Mouse (Mus musculus) hindbrain, embryonic 12.5 days (tissue): ENCODE data around the gene Dcaf8. TPM values are rescaled to one million over a fixed set of nuclear protein-coding genes. Genes with fewer than 3 reads are reported as not detected.

ENCODE experiments used
- ATAC-seq: fragments of 200-750 bp; cut with Nextera tagmentation; 2 replicates; pipeline ENCODE4 v1.8.0; 2017; ENCODE audit warnings: moderate TSS enrichment; ENCODE audit not compliant: low FRiP score
- H3K27ac ChIP-seq: fragments of 300-500 bp; sonication (generic); 2 replicates; pipeline ENCODE4 v1.5.1; 2016; ENCODE audit warnings: mild to moderate bottlenecking
- H3K27me3 ChIP-seq: fragments of 300-500 bp; sonication (generic); 2 replicates; pipeline ENCODE4 v1.6.1; 2016; ENCODE audit warnings: mild to moderate bottlenecking
- H3K36me3 ChIP-seq: fragments of 300-500 bp; sonication (generic); 2 replicates; pipeline ENCODE4 v1.6.1; 2016; ENCODE audit warnings: mild to moderate bottlenecking
- H3K4me1 ChIP-seq: fragments of 300-500 bp; sonication (generic); 2 replicates; pipeline ENCODE4 v1.6.1; 2016
- H3K4me2 ChIP-seq: fragments of 300-500 bp; sonication (generic); replicated peaks from 2 replicates; pipeline ENCODE4 v1.6.1; 2016; ENCODE audit warnings: mild to moderate bottlenecking
- H3K4me3 ChIP-seq: fragments of 300-500 bp; sonication (generic); 2 replicates; pipeline ENCODE4 v1.5.1; 2016; ENCODE audit warnings: mild to moderate bottlenecking
- H3K9ac ChIP-seq: fragments of 300-500 bp; sonication (generic); 2 replicates; pipeline ENCODE4 v1.6.1; 2016; ENCODE audit warnings: mild to moderate bottlenecking, moderate library complexity
- H3K9me3 ChIP-seq: fragments of 300-500 bp; sonication (generic); replicated peaks from 2 replicates; pipeline ENCODE4 v1.6.1; 2016; ENCODE audit warnings: mild to moderate bottlenecking
- WGBS: fragments of 180-500 bp; shearing (Covaris S2); methylation state at CpG from one replicate; pipeline ENCODE4 v1.1.7; 2016; 5-methylcytosine and 5-hydroxymethylcytosine counted together
- polyA plus RNA-seq: library from polyadenylated mRNA; unstranded; fragments of >200 nt; fragmentation: Nextera tagmentation; extraction: Ambion mirVana; gene quantifications from 2 replicates; pipeline ENCODE4 v1.2.1, GENCODE M21; 2016

The Dcaf8 gene
- polyA plus RNA-seq, result 136 and 137 TPM in 2 replicates

GRCm38 (mm10) chr1:172147835-172148278 lies at the start of gene Dcaf8:
TSS of gene Dcaf8 (plus strand) at chr1:172148084.
- under 1% methylated on average over 42 of the region's 42 CpGs for WGBS
- peak; percentile 100 for ATAC-seq
- H3K9ac ChIP-seq, result peak within 1 kb of the TSS; percentile 97
- H3K4me2 ChIP-seq, result peak within 1 kb of the TSS; percentile 75
- H3K36me3 ChIP-seq, result peaks cover 23% of the 10 kb centered on the region
- peak within 1 kb of the TSS; percentile 94 for H3K27ac ChIP-seq
- no peaks in the 10 kb centered on the region for H3K27me3 ChIP-seq
- peak within 1 kb of the TSS; percentile 91 for H3K4me3 ChIP-seq
- peaks cover 12% of the 10 kb centered on the region for H3K4me1 ChIP-seq
- no peaks in the 10 kb centered on the region for H3K9me3 ChIP-seq

GRCm38 (mm10) chr1:172099325-172100033 lies 48.4 kb upstream of the Dcaf8 start:
- H3K27me3 ChIP-seq, result no peaks in the 10 kb centered on the region
- H3K4me2 ChIP-seq, result no peak overlapping the region
- no peak overlapping the region for H3K4me3 ChIP-seq
- no peaks in the 10 kb centered on the region for H3K9me3 ChIP-seq
- 81% methylated on average over 6 of the region's 6 CpGs for WGBS
- H3K36me3 ChIP-seq, result peaks cover 69% of the 10 kb centered on the region
- no peak for ATAC-seq
- H3K4me1 ChIP-seq, result no peaks in the 10 kb centered on the region
- H3K9ac ChIP-seq, result no peak overlapping the region
- H3K27ac ChIP-seq, result no peak overlapping the region

GRCm38 (mm10) chr1:172103619-172104018 lies 44.3 kb upstream of the Dcaf8 start:
- Histone ChIP-seq H3K27ac (no peak overlapping the region), H3K9me3 (no peaks in the 10 kb centered on the region), H3K9ac (no peak overlapping the region), H3K4me3 (no peak overlapping the region), H3K4me2 (no peak overlapping the region), H3K27me3 (no peaks in the 10 kb centered on the region), H3K4me1 (no peaks in the 10 kb centered on the region), H3K36me3 (peaks cover 86% of the 10 kb centered on the region)
- WGBS, result 88% methylated on average over 4 of the region's 4 CpGs
- no peak for ATAC-seq

- Histone ChIP-seq H3K27ac (no peak overlapping the region), H3K27me3 (no peaks in the 10 kb centered on the region), H3K4me3 (no peak overlapping the region), H3K9ac (no peak overlapping the region), H3K4me2 (no peak overlapping the region), H3K4me1 (no peaks in the 10 kb centered on the region), H3K9me3 (no peaks in the 10 kb centered on the region), H3K36me3 (peaks cover 93% of the 10 kb centered on the region)
- 84% methylated on average over 11 of the region's 11 CpGs for WGBS
- ATAC-seq, result no peak
These were observed 42.8 kb upstream of the Dcaf8 start for GRCm38 (mm10) chr1:172105101-172105500.

- WGBS, result 68% methylated on average over 10 of the region's 10 CpGs
- Histone ChIP-seq H3K27ac (no peak overlapping the region), H3K9ac (no peak overlapping the region), H3K36me3 (peaks cover 97% of the 10 kb centered on the region), H3K9me3 (no peaks in the 10 kb centered on the region), H3K27me3 (no peaks in the 10 kb centered on the region), H3K4me3 (no peak overlapping the region), H3K4me1 (no peaks in the 10 kb centered on the region), H3K4me2 (no peak overlapping the region)
- ATAC-seq, result peak; percentile 40; the same call in 1 of the 2 replicates
These were observed 40.0 kb upstream of the Dcaf8 start for GRCm38 (mm10) chr1:172107777-172108477.

- Histone ChIP-seq H3K4me2 (no peak overlapping the region), H3K27ac (no peak overlapping the region), H3K27me3 (no peaks in the 10 kb centered on the region), H3K36me3 (peaks cover 98% of the 10 kb centered on the region), H3K9ac (no peak overlapping the region), H3K4me3 (no peak overlapping the region), H3K9me3 (no peaks in the 10 kb centered on the region), H3K4me1 (no peaks in the 10 kb centered on the region)
- 95% methylated on average over 5 of the region's 5 CpGs for WGBS
- no peak for ATAC-seq
These were observed 30.9 kb upstream of the Dcaf8 start for GRCm38 (mm10) chr1:172116948-172117347.

GRCm38 (mm10) chr1:172119100-172119499 lies 28.8 kb upstream of the Dcaf8 start:
- Histone ChIP-seq H3K4me2 (no peak overlapping the region), H3K4me3 (no peak overlapping the region), H3K9ac (no peak overlapping the region), H3K27ac (no peak overlapping the region), H3K9me3 (no peaks in the 10 kb centered on the region), H3K4me1 (no peaks in the 10 kb centered on the region), H3K27me3 (no peaks in the 10 kb centered on the region), H3K36me3 (peaks cover 93% of the 10 kb centered on the region)
- ATAC-seq, result no peak
- 88% methylated on average over 6 of the region's 6 CpGs for WGBS

GRCm38 (mm10) chr1:172119720-172120119 lies 28.2 kb upstream of the Dcaf8 start:
- Histone ChIP-seq H3K4me2 (no peak overlapping the region), H3K27me3 (no peaks in the 10 kb centered on the region), H3K27ac (no peak overlapping the region), H3K4me3 (no peak overlapping the region), H3K36me3 (peaks cover 87% of the 10 kb centered on the region), H3K4me1 (no peaks in the 10 kb centered on the region), H3K9me3 (no peaks in the 10 kb centered on the region), H3K9ac (no peak overlapping the region)
- ATAC-seq, result peak; percentile 38; the same call in 1 of the 2 replicates
- WGBS, result 54% methylated on average over 3 of the region's 3 CpGs

- H3K36me3 ChIP-seq, result peaks cover 57% of the 10 kb centered on the region
- no peak overlapping the region for H3K9ac ChIP-seq
- no peak for ATAC-seq
These were observed 25.2 kb upstream of the Dcaf8 start for GRCm38 (mm10) chr1:172122671-172123070.

GRCm38 (mm10) chr1:172124572-172124971 lies 23.3 kb upstream of the Dcaf8 start:
- H3K4me3 ChIP-seq, result no peak overlapping the region
- no peak overlapping the region for H3K27ac ChIP-seq
- no peak overlapping the region for H3K9ac ChIP-seq
- ATAC-seq, result no peak
- no peaks in the 10 kb centered on the region for H3K27me3 ChIP-seq
- no peaks in the 10 kb centered on the region for H3K9me3 ChIP-seq
- 83% methylated on average over 6 of the region's 6 CpGs for WGBS
- no peak overlapping the region for H3K4me2 ChIP-seq
- peaks cover 9% of the 10 kb centered on the region for H3K4me1 ChIP-seq
- peaks cover 51% of the 10 kb centered on the region for H3K36me3 ChIP-seq

More at GRCm38 (mm10) chr1:172122671-172123070, 25.2 kb upstream of the Dcaf8 start:
- Histone ChIP-seq H3K4me3 (no peak overlapping the region), H3K9me3 (no peaks in the 10 kb centered on the region), H3K27ac (no peak overlapping the region), H3K4me1 (peaks cover 6% of the 10 kb centered on the region), H3K4me2 (no peak overlapping the region), H3K27me3 (no peaks in the 10 kb centered on the region)
- WGBS, result 84% methylated on average over 2 of the region's 2 CpGs

- Histone ChIP-seq H3K9me3 (no peaks in the 10 kb centered on the region), H3K4me2 (peak within 1 kb of the TSS; percentile 66), H3K4me1 (peaks cover 9% of the 10 kb centered on the region), H3K27me3 (no peaks in the 10 kb centered on the region), H3K36me3 (peaks cover 49% of the 10 kb centered on the region), H3K4me3 (peak within 1 kb of the TSS; percentile 81), H3K27ac (0 out of 2 replicates have a peak within 1 kb of the TSS, but pooled peaks have one; percentile 19), H3K9ac (peak within 1 kb of the TSS; percentile 85)
- ATAC-seq, result peak; percentile 97
- 2% methylated on average over 42 of the region's 42 CpGs for whole genome bisulfite sequencing
These were observed 21.2 kb upstream of the Dcaf8 start, which contains the start of gene Pex19 for GRCm38 (mm10) chr1:172126376-172127347. TSS of gene Pex19 (plus strand) at chr1:172126755.
